Mouse (Mus musculus) c-Kit-negative CD71-positive TER-119-positive erythroid progenitor cells, embryonic 14.5 days (primary cell): ENCODE measurements around the gene Nhsl2.

ENCODE experiments used
- DNase-seq: peaks from one replicate; pipeline ENCODE4 v3.0.0-alpha.2; 2013; ENCODE audit warnings: low read depth, low spot score

Nhsl2 gene

DNA sequence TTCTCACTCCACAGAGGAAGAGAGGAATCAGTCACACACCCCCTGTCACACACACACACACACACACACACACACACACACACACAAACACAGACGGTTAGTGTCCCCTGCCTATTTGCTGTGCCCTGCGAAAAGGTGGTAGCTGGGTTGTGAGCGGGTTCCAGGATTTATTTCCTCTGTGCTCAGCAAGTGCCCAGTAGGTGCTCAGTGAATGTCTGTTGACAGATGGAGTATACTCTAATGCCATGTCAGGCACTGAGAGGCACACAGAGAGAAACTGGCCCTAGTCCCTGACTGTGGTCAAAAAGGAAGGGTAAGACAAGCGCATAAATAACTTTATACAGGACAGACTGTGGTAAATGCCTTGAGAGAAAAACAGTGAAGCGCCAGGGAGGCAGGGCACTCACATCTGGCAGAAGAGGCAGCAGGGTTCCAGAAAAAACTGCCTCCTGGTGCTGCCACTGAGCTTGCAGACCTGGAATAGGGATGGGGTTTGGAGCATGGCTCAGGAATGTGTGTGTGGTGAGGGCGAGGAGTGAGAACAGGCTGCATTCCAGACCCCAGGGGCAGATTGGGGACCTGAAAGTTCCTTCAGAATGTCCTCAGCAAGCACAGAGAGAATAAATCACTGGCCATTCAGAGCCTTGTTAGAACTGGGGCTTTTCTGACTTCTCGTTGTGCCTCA lies 52.8 kb downstream of the Nhsl2 start:
- DNase-seq = no peak

DNA sequence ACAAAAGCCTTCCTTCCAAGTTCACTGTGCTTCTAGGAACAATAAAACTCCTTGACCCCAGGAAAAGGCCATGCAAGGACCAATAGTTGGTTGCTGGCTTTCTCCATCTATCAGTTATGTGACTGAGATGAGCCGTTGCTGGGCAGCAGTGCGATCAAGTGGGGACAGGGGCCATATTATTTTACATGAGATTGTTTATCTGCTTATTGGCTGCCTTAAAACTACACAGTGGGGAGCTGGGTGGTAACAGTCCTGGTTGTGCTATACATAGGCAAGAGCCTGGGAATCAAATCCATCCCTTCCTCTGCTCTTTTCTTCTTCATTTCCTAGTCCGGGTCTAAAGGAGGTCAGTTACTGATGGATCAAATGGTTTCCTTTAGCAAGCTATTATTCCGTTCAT lies 53.4 kb downstream of the Nhsl2 start:
- no peak for DNase-seq

DNA sequence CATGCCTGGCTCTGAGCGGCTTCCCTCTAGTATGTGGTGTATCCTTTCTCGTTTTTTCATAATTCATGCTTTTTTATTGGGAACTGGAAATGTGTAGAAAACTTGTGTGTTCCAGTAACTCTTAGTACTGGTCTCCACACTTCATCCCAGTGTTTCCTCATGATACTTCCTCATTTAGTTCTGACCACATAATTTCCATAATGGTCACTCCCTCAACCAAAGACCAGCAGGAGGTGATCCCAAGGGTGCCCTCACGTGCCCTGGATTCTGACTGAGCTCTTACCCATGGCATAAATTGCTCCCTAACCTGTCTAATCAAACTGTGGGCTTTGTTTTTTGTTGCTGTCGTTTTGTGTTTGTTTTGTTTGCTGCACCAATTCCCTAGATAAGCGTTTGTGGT lies 58.1 kb downstream of the Nhsl2 start:
- no peak for DNase-seq

- DNase-seq = no peak
These were observed 79.9 kb downstream of the Nhsl2 start for GRCm38 (mm10) chrX:101929131-101929530.

- DNase-seq = no peak
These were observed 81.1 kb downstream of the Nhsl2 start for GRCm38 (mm10) chrX:101930301-101930700.

- no peak for DNase-seq
These were observed 81.8 kb downstream of the Nhsl2 start for GRCm38 (mm10) chrX:101931016-101931415.

DNA sequence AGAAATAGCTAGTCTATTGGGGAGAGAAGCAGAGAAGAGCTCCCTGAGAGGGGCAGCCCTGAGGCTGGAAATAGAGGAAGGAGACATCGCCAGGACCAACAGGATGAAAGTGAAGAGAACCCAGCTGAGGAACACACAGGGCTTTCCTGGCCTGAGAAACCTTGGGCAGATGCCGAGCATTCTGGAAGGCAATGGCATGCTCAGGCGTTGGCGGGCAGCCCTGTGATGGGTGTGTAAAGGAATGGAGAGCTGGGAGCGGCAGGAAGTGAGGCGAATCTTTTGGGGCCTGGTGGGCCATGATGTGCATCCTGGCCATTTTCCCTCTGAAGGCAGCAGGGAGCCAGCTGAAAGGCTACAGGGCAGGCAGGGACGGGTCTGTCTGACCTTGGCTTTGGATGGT lies 83.1 kb downstream of the Nhsl2 start:
- DNase-seq = no peak

DNA sequence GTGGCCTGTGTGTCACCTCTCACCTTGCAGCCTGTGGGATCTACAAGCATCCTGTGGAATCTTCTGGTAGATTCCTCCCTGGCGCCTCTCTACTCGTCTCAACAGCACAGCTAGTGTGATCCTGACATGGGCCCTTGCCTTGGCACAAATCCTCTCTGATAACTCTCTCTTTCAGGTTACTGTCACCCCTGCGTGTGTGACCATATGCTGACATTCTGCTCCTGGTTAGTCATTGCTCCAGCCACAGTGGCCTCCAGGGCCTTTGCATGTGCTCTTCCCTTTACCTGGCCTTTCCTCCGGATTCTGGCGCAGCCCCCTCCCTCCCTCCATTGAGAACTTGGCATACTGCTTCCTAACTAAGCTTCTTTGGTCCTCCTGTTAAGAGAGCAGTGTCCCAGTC lies 84.2 kb downstream of the Nhsl2 start:
- DNase-seq = no peak

GRCm38 (mm10) chrX:101935291-101935840 lies 86.2 kb downstream of the Nhsl2 start:
- DNase-seq = no peak

GRCm38 (mm10) chrX:101939486-101939885 lies 90.3 kb downstream of the Nhsl2 start:
- no peak for DNase-seq

GRCm38 (mm10) chrX:101942461-101942896 lies 93.3 kb downstream of the Nhsl2 start:
- DNase-seq = no peak

GRCm38 (mm10) chrX:101943743-101944142 lies 94.6 kb downstream of the Nhsl2 start:
- DNase-seq = no peak

DNA sequence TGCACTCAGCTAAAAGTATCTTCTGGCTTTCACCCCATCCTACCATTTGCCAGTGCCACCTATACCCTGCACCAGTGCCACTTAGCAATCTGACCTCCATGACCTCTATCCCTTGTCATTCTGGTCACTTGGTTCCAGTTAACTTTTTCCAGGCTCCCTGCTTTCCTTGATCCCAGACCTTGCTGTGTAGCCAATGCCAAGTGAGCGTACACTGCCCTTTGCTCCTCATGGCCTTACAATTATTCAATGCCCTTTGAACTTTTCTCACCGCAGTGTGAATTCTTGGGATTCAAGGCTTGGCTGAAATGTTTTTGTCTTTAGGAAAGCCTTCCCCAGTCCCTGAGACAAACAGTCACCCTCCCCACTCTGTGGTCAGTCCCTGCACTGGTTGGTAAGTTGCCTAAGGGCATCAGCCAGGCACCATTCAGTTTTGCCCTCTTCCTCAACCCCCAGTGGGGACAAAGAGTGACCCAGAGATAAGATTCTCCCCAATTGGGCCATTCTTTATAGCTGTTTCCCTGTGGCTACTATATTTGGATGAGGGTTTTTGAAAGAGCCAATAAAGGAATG lies 95.7 kb downstream of the Nhsl2 start:
- no peak for DNase-seq

DNA sequence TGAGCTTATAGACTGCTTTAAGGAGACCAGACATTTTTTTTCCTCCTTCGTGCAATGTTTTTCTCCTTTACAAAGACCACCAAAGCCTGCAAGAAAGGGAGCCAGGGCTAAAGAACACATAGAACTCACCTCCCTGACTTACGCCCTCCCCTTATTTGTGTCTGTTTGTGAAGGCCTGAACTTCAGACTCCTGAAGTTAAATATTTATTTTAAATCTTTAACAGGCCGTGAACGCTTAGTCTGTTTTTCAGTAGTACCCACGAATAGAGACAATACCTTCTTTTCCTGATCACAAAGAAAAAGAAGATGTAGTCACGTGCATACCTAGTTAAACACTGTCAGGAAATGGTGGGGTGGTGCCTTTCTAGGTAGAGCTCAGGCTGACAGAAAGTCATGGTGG lies 103.3 kb downstream of the Nhsl2 start:
- no peak for DNase-seq

- DNase-seq = no peak
These were observed 104.1 kb downstream of the Nhsl2 start for GRCm38 (mm10) chrX:101953256-101953655.

DNA sequence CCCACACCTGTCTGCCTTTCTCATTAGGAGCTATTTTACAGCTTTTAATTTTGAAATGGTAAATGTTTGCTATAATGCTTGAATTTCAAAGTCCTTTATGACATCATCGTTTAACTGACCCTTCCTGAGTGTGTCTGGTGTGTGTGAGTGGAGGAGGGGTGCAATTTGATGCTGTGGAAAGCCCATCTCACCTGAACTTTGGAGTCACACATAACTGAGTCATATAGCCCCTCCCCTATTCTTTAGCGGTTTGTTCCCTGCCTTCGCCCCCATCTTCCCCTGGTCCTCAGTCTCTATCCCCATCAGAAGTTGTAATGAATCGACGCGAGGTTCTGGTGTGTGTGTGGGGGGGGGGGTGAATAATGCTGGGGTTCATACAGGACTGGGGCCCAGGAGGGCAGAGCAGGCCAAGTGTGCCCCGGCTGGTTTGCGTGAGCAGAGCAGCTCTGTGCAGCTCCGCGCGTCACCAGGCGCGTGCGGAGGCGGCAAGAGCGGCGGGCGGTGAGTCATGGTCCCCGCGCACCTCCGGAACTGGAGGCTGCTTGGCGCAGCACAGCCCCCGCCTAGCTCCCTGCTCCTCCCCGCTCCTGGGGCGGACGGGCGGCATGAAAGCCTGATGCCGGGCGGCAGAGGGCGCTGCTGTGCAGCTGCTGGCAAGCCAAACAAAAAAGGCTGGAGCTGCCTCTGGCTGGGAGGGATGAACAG lies 104.8 kb downstream of the Nhsl2 start:
- DNase-seq = no peak

GRCm38 (mm10) chrX:101954492-101954851 lies 105.3 kb downstream of the Nhsl2 start:
- no peak for DNase-seq

DNA sequence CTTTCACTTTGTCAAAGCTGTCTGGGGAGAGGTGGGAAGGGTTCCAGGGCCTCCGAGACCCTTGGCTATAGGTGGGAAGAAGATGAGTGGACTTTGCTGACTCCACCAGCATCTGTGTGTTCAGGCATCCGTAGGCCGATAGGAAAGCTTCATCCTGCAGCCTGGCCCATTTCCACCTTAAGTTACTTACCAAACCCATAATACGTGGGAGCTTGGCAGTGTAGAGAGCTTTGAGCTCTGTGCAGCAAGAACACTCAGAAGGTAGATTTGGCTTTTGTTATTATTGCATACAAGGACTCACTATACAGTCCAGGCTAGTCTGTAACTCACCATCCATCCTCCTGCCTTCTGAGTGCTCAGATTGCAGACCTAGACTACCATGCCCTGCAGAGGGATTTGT lies 112.7 kb downstream of the Nhsl2 start:
- DNase-seq = no peak

DNA sequence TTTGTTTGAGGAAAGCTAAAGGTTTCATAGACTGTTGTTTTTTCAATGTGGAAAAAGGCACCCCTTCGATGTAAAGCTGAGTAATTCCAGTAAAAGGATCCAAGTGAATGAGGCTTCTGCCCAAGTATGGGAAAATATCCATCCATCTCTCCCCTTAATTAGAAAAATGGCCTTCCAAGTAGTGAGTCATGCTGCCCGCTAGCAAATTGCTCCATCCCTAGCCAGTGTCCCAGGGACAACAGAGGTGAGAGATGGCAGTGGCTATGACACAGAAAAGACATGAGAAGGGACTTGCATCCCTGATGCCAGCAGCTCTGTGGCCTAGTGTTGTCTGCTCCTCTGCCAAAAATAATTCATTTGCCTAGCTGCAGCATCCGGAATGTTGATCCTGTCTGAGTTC lies 114.5 kb downstream of the Nhsl2 start:
- no peak for DNase-seq

DNA sequence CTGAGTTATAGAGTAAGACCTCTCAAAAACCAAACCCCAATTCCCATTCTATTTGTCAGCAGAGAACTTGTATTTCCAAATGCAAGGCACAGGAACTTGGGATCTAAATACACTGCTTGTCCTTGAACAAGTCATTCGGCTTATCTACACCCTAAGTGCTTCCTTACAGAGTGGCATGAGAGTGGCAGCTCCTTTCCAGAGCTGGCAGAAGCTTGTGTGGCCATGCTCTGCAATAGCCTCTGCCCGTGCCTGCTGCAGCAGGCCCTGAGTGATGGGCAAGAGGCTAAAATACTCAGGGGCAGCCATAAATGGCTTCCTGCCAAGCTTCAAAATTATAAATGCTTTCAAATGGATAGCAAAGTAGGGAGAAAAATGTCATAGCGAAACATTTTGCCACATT lies 123.8 kb downstream of the Nhsl2 start:
- DNase-seq = no peak

GRCm38 (mm10) chrX:101976931-101977330 lies 127.7 kb downstream of the Nhsl2 start:
- no peak for DNase-seq

- DNase-seq = no peak
These were observed 129.7 kb downstream of the Nhsl2 start for GRCm38 (mm10) chrX:101978861-101979260.

GRCm38 (mm10) chrX:101979267-101979666 lies 130.1 kb downstream of the Nhsl2 start:
- DNase-seq = no peak
